Comparison of ENCODE assay signal across 10 mouse cellular contexts in the genomic region with DNA sequence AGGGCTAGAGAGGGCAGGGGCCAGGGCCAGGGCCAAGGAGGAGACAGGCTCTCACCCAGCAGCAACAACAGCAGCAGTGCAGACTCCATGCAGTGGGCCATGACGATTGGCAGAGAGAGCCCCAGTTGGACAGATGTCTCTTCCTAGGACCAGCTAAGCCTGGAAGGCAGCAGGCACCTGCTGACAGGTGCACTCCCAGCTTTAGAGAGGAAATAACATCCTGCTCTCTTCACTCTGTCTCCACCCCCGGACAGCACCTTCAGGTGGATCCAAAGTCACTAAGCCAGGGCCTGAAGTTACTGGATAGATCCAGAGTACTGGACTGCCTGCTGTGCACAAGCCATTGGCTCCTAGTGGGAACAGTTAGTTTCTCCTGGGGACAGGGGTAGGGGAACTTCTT. TPM values are rescaled to one million over a fixed set of nuclear protein-coding genes. Genes with fewer than 3 reads are reported as not detected.
DNase-seq lines count a peak whose midpoint lies in the region; ATAC-seq and TF ChIP-seq lines count a peak whose summit lies in the region.
"Had no signal": no experiment of that assay in that cellular context is flagged by ENCODE, and none has a peak within 500 bp of the region (broad histone marks: within the 10 kb centered on the region; RNA-seq: fewer than 3 reads in every experiment).

A gene (minus strand): TSS at position 101 of the 400 bp plus-strand sequence.

- no peak for ATAC-seq in hindbrain, embryonic 13.5 days (ENCODE audit: low FRiP score)
- no peak for ATAC-seq in hindbrain, embryonic 11.5 days (ENCODE audit: low FRiP score)
- ATAC-seq in stomach, postnatal 0 days (ENCODE audit: low FRiP score, low TSS enrichment): no peak

- no peak for DNase-seq in hindbrain, embryonic 11.5 days (ENCODE audit: low spot score)
- no peak for DNase-seq in urinary bladder, adult 2 months (ENCODE audit: low spot score)
- DNase-seq in urinary bladder, postnatal 36 days (ENCODE audit: low spot score in 2 of 2): no peak
- no peak for DNase-seq in left cerebral cortex, postnatal 36 days (ENCODE audit: low spot score in 2 of 2)
- no peak for DNase-seq in stomach, postnatal 0 days (ENCODE audit: low spot score)
- no peak for DNase-seq in cerebellum, postnatal 14 days
- no peak for DNase-seq in gastrocnemius, postnatal 14 days
- DNase-seq: lung, postnatal 36 days had no signal

- H3K27me3 ChIP-seq in hindbrain, embryonic 13.5 days: peaks cover 43% of the 10 kb centered on the region
- H3K27me3 ChIP-seq in hindbrain, embryonic 11.5 days (ENCODE audit: control insufficient read depth, insufficient read depth, low read length): peaks cover 32% of the 10 kb centered on the region
- H3K27me3 ChIP-seq in stomach, postnatal 0 days (ENCODE audit: control insufficient read depth, insufficient read depth, low read length): peaks cover 3% of the 10 kb centered on the region; the same call in 1 of the 2 replicates

- peaks cover 22% of the 10 kb centered on the region for H3K4me1 ChIP-seq in hindbrain, embryonic 13.5 days (replicated peaks)
- 0 out of 2 replicates have a peak, but pooled peaks cover 3% of the 10 kb centered on the region for H3K4me1 ChIP-seq in hindbrain, embryonic 11.5 days (replicated peaks; ENCODE audit: control insufficient read depth, insufficient read depth, low read length)
- H3K4me1 ChIP-seq in stomach, postnatal 0 days (replicated peaks; ENCODE audit: control insufficient read depth, insufficient read depth): peaks cover 13% of the 10 kb centered on the region

- TF ChIP-seq EP300 in stomach, postnatal 0 days (optimal IDR thresholded peaks at IDR 0.05): no peak

- WGBS in hindbrain, embryonic 13.5 days: 61% methylated on average over 2 of the region's 2 CpGs
- WGBS in hindbrain, embryonic 11.5 days: 75% methylated on average over 2 of the region's 2 CpGs
- WGBS in stomach, postnatal 0 days: 71% methylated on average over 2 of the region's 2 CpGs

- peak within 1 kb of the TSS; percentile 83 for H3K4me2 ChIP-seq in hindbrain, embryonic 13.5 days
- H3K4me2 ChIP-seq in hindbrain, embryonic 11.5 days (replicated peaks; ENCODE audit: low read depth, low read length): no peak within 1 kb of the TSS
- H3K4me2 ChIP-seq in stomach, postnatal 0 days (replicated peaks; ENCODE audit: low read depth): no peak within 1 kb of the TSS

- peak within 1 kb of the TSS; percentile 61 for H3K4me3 ChIP-seq in hindbrain, embryonic 13.5 days
- no peak within 1 kb of the TSS for H3K4me3 ChIP-seq in hindbrain, embryonic 11.5 days (ENCODE audit: low read depth, low read length)
- no peak within 1 kb of the TSS for H3K4me3 ChIP-seq in stomach, postnatal 0 days (ENCODE audit: low read depth, low read length)

- H3K27ac ChIP-seq in hindbrain, embryonic 13.5 days: no peak within 1 kb of the TSS
- no peak within 1 kb of the TSS for H3K27ac ChIP-seq in hindbrain, embryonic 11.5 days (ENCODE audit: low read depth, low read length)
- no peak within 1 kb of the TSS for H3K27ac ChIP-seq in stomach, postnatal 0 days (replicated peaks)

- intact Hi-C loops in left cerebral cortex, postnatal 36 days (cut with DNase I): no loop called here
- intact Hi-C loops in gastrocnemius, postnatal 14 days (cut with DNase I; ENCODE audit: low total_unique reads): no loop called here

- H3K9ac ChIP-seq in hindbrain, embryonic 13.5 days: peak within 1 kb of the TSS; percentile 80
- no peak within 1 kb of the TSS for H3K9ac ChIP-seq in hindbrain, embryonic 11.5 days (ENCODE audit: low read depth, low read length)
- H3K9ac ChIP-seq in stomach, postnatal 0 days (ENCODE audit: low read length): no peak within 1 kb of the TSS

- TF ChIP-seq CTCF in stomach, postnatal 0 days (IDR thresholded peaks at IDR 0.05; ENCODE audit: low read depth): no peak

- no peaks in the 10 kb centered on the region for H3K9me3 ChIP-seq in hindbrain, embryonic 13.5 days
- no peaks in the 10 kb centered on the region for H3K9me3 ChIP-seq in hindbrain, embryonic 11.5 days (ENCODE audit: control insufficient read depth, low read length)
- no peaks in the 10 kb centered on the region for H3K9me3 ChIP-seq in stomach, postnatal 0 days (ENCODE audit: control insufficient read depth, low read length)

- no peaks in the 10 kb centered on the region for H3K36me3 ChIP-seq in hindbrain, embryonic 13.5 days
- no peaks in the 10 kb centered on the region for H3K36me3 ChIP-seq in hindbrain, embryonic 11.5 days (ENCODE audit: control insufficient read depth, insufficient read depth, low read length)
- no peaks in the 10 kb centered on the region for H3K36me3 ChIP-seq in stomach, postnatal 0 days (ENCODE audit: control insufficient read depth, insufficient read depth, low read length)

RNA-seq across cellular contexts. Expression of the gene that starts here (rescaled TPM):
- polyA plus RNA-seq in hindbrain, embryonic 13.5 days (2015; fragmentation: Nextera tagmentation; extraction: Ambion mirVana): 26.7 and 28.7 TPM in 2 replicates
- polyA plus RNA-seq in hindbrain, embryonic 11.5 days (2014; fragmentation: Nextera tagmentation; extraction: Ambion mirVana): 5.6 and 6.1 TPM in 2 replicates
- 135 and 138 TPM in 2 replicates for polyA plus RNA-seq in urinary bladder, adult 2 months (2012; rRNA removed)
- total RNA-seq in left cerebral cortex, postnatal 36 days (2021): 10 to 100 TPM; 53.5 to 65.7 TPM
- 10.1 and 10.3 TPM in 2 replicates for polyA plus RNA-seq in stomach, postnatal 0 days (2015; fragmentation: Nextera tagmentation; extraction: Ambion mirVana)
- 1 to 10 TPM; 3.8 to 5.1 TPM for total RNA-seq in gastrocnemius, postnatal 14 days (2021)
- total RNA-seq: hematopoietic stem cell, adult 5-6 weeks had no signal

Comparison
In these comparisons a context has a peak if more than half of its experiments do, and no peak if none do; other contexts are left out.
1. RNA of the gene that starts here (total RNA-seq): 53.5 to 65.7 TPM in left cerebral cortex, postnatal 36 days; 3.8 to 5.1 TPM in gastrocnemius, postnatal 14 days; every median in the first group is over 4 times any median in the second.